Mouse (Mus musculus) adrenal gland, postnatal 0 days (tissue): ENCODE results near the gene Cdk5. TPM values are rescaled to one million over a fixed set of nuclear protein-coding genes. Genes with fewer than 3 reads are reported as not detected.

Experiments used
- polyA plus RNA-seq: library from polyadenylated mRNA; unstranded; fragments of >200 nt; fragmentation: Nextera tagmentation; extraction: Ambion mirVana; gene quantifications from 2 replicates; pipeline ENCODE4 v1.2.1, GENCODE M21; 2015

Gene Cdk5
- 45.8 and 46.7 TPM in 2 replicates for polyA plus RNA-seq

GRCm38 (mm10) chr5:24423129-24424003 is at the start of gene Cdk5, which contains the start of gene Slc4a2:
Cdk5 (minus strand) TSS chr5:24423530.
Slc4a2 (plus strand) TSS chr5:24423837.

GRCm38 (mm10) chr5:24452030-24452690 is 28.8 kb upstream of the Cdk5 start, which contains the start of gene Agap3:
Agap3 (plus strand) TSS chr5:24452177.

GRCm38 (mm10) chr5:24447624-24448298 is 24.4 kb upstream of the Cdk5 start, which contains the start of gene Tmub1:
Tmub1 (minus strand) TSS chr5:24447854.

DNA sequence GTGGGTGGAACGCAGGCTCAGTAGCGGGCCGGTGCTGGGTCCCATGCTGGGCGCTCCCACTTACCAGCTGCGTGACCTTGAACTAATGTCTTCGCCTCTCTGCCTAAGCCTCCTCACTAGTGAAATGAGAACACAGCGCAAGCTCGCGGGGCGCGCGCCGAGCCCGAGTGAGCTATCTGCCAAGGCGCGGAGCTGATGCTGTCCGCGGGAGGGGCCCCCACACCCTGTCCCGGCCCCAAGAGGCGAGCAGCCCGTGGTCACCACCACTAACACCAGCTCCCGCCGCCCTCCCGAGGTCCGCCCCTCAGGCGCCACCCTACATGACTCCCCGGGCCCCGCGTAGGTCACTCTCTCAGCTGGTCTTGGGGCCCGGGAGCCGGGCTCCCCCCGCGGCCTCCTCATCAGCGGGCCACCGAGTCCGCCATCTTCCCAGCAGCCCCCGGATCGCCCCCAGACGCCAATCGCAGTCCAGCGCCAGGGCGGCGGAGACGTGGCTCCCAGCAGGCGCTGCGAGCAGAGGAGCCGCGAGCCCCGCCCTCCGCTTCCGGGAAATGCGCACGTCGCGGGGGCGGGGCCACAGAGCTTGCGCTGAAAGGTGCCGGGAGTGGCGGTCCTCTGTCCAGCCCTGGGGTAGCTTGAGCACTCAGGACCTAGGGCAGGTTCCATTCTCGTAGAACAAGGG is 21.6 kb upstream of the Cdk5 start, which contains the start of gene Fastk:
Gene Fastk (minus strand): TSS at position 542 of the 682 bp plus-strand sequence.

DNA sequence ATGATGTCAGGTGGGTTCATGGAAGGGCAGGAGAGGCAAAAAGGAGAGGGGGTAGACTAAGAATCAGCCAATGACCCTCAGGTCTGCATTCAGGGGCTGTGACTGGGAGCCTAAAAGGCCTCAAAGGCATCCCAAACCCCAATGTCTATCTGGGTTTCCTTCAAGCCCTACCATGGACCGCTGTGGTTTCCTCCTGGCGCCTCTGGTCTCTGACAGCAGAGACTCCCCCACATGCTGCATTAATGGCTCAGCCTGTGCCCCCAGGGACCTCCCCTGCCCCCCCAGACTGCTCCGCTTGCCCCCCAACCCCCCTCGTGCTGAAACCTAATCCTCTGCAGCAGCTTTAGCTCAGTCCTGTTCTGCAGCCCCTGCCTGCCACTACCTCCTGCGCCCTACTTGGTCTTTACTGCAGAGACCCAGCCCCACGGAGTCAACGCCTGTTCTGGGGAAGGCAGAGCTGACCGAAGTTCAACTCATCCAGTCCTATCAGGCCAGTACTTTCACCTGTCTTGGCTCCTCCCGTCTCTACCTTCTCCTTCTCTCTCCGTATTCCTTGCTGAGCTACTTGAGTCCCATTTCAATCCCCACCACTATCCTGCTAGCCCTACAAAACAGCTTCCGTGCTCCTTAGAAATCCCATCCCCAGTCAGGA is 10.2 kb downstream of the Cdk5 start, which contains the start of gene Asic3:
Gene Asic3 (plus strand): TSS at position 351 of the 652 bp plus-strand sequence.

GRCm38 (mm10) chr5:24393392-24393997 is 29.8 kb downstream of the Cdk5 start, which contains the start of gene Abcb8:
Abcb8 (plus strand) TSS chr5:24393663.

GRCm38 (mm10) chr5:24391864-24392263 is 31.5 kb downstream of the Cdk5 start, which contains the start of gene Atg9b:
Atg9b (minus strand) TSS chr5:24392143.

Other genes with a start within 250 kb of the Cdk5 start
- gene Kcnh2, start 71.9 kb downstream of the Cdk5 start, polyA plus RNA-seq, result 7.7 and 11.6 TPM in 2 replicates
- gene Nos3, start 58.7 kb downstream of the Cdk5 start, polyA plus RNA-seq, result 2.4 and 3.8 TPM in 2 replicates
- 0.52 and 0.80 TPM in 2 replicates for gene Atg9b, start 31.4 kb downstream of the Cdk5 start, polyA plus RNA-seq
- gene Abcb8, start 29.9 kb downstream of the Cdk5 start, polyA plus RNA-seq, result 23.5 and 43.7 TPM in 2 replicates
- 0.18 TPM in 1 of 2 replicates, not detected in the other for gene Asic3, start 10.1 kb downstream of the Cdk5 start, polyA plus RNA-seq
- 12.8 and 17.3 TPM in 2 replicates for gene Slc4a2, start 307 bp upstream of the Cdk5 start, polyA plus RNA-seq
- gene Fastk, start 21.8 kb upstream of the Cdk5 start, polyA plus RNA-seq, result 61.0 and 77.2 TPM in 2 replicates
- gene Tmub1, start 24.3 kb upstream of the Cdk5 start, polyA plus RNA-seq, result 16.0 and 18.8 TPM in 2 replicates
- gene Agap3, start 28.6 kb upstream of the Cdk5 start, polyA plus RNA-seq, result 32.3 TPM in 2 replicates
- gene Gbx1, start 103.7 kb upstream of the Cdk5 start, polyA plus RNA-seq, result 0.05 TPM in 1 of 2 replicates, not detected in the other
- gene Asb10, start 117.4 kb upstream of the Cdk5 start, polyA plus RNA-seq, result 0.47 and 1.9 TPM in 2 replicates
- 0.06 TPM in 1 of 2 replicates, not detected in the other for gene 4931409K22Rik, start 133.3 kb upstream of the Cdk5 start, polyA plus RNA-seq
- 36.0 and 57.3 TPM in 2 replicates for gene Abcf2, start 153.9 kb upstream of the Cdk5 start, polyA plus RNA-seq
- 21.4 and 39.4 TPM in 2 replicates for gene Chpf2, start 163.2 kb upstream of the Cdk5 start, polyA plus RNA-seq
- gene Smarcd3, start 200.9 kb upstream of the Cdk5 start, polyA plus RNA-seq, result 14.8 and 15.4 TPM in 2 replicates